Mouse (Mus musculus) testis, postnatal 14 days (tissue): Measurements from ENCODE around the gene Gm17469.
"Not testable (repeated sequence)": the region's sequence is repeated elsewhere in the genome, so short reads cannot be mapped to it uniquely, and the experiment has no call there.

Experiments
- DNase-seq: peaks from one replicate; pipeline ENCODE4 v3.0.0; 2021; ENCODE audit warnings: low spot score

The Gm17469 gene

GRCm38 (mm10) chrX:124629593-124629992 lies at the start of gene Gm17469:
Gene Gm17469, plus strand, starts transcription at chrX:124629893.
- DNase-seq = not testable (repeated sequence)
